Mouse (Mus musculus): Measurements from ENCODE around the gene Olfr295. TPM values are rescaled to one million over a fixed set of nuclear protein-coding genes. Genes with fewer than 3 reads are reported as not detected.

The Olfr295 gene
- polyA plus RNA-seq (2014; fragmentation: Illumina TruSeq; extraction: RNeasy Lipid Tissue Mini Kit (QIAGEN cat#74804); ENCODE audit: insufficient read depth, low read depth, low replicate concordance), result not detected

DNA sequence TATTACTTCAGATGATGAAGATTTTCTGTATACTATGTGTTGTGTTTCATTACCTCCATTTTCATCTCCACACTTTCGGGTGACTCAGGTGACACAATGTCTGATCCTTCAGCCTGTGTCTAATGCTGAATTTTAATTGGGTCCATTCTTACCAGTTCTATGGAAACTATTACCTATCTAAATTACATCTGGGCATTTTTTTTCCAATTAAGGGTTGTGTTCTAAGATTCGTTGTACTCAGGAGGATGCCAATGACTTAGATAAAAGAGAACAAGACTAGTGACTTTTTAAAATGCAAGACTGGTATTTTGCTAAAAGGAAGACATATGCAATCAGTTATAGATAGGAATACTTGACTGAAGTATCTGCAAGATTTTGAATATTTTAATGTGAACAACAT, at the start of gene Olfr295:
TSS of gene Olfr295 (plus strand) at position 301 of the 400 bp plus-strand sequence.

DNA sequence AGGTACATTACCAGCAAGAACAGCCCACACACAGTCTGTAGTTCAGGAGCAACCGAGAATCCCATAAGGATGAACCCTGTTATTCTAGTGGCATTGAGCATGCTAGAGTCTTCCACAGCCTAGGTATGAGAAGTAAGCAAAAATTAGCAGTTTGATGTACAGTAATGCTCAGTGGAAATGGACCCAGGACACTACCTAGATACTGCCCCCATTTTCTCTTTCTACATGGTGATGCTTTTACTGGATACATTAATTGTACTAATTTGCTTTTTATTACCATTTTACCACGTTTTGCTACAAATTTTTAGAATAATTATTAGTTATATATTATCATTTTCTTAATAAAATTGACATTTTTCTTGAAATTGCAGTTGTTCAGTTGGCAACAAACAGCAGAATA, 32.9 kb downstream of the Olfr295 start, which contains the start of gene Olfr294:
TSS of gene Olfr294 (minus strand) at position 101 of the 400 bp plus-strand sequence.

Other genes starting within 250 kb of the Olfr295 start
- not detected for gene Olfr307, start 246.3 kb upstream of the Olfr295 start, polyA plus RNA-seq (2014; fragmentation: Illumina TruSeq; extraction: RNeasy Lipid Tissue Mini Kit (QIAGEN cat#74804); ENCODE audit: insufficient read depth, low read depth, low replicate concordance)
- gene Olfr305, start 216.9 kb upstream of the Olfr295 start, polyA plus RNA-seq (2014; fragmentation: Illumina TruSeq; extraction: RNeasy Lipid Tissue Mini Kit (QIAGEN cat#74804); ENCODE audit: insufficient read depth, low read depth, low replicate concordance), result not detected
- gene Olfr304, start 197.2 kb upstream of the Olfr295 start, polyA plus RNA-seq (2014; fragmentation: Illumina TruSeq; extraction: RNeasy Lipid Tissue Mini Kit (QIAGEN cat#74804); ENCODE audit: insufficient read depth, low read depth, low replicate concordance), result not detected
- not detected for gene Olfr303, start 186.1 kb upstream of the Olfr295 start, polyA plus RNA-seq (2014; fragmentation: Illumina TruSeq; extraction: RNeasy Lipid Tissue Mini Kit (QIAGEN cat#74804); ENCODE audit: insufficient read depth, low read depth, low replicate concordance)
- not detected for gene Olfr301, start 180.0 kb upstream of the Olfr295 start, polyA plus RNA-seq (2014; fragmentation: Illumina TruSeq; extraction: RNeasy Lipid Tissue Mini Kit (QIAGEN cat#74804); ENCODE audit: insufficient read depth, low read depth, low replicate concordance)
- not detected for gene Olfr299, start 123.9 kb upstream of the Olfr295 start, polyA plus RNA-seq (2014; fragmentation: Illumina TruSeq; extraction: RNeasy Lipid Tissue Mini Kit (QIAGEN cat#74804); ENCODE audit: insufficient read depth, low read depth, low replicate concordance)
- not detected for gene Olfr298, start 91.4 kb upstream of the Olfr295 start, polyA plus RNA-seq (2014; fragmentation: Illumina TruSeq; extraction: RNeasy Lipid Tissue Mini Kit (QIAGEN cat#74804); ENCODE audit: insufficient read depth, low read depth, low replicate concordance)
- gene Olfr297, start 63.9 kb upstream of the Olfr295 start, polyA plus RNA-seq (2014; fragmentation: Illumina TruSeq; extraction: RNeasy Lipid Tissue Mini Kit (QIAGEN cat#74804); ENCODE audit: insufficient read depth, low read depth, low replicate concordance), result not detected
- not detected for gene Olfr294, start 32.8 kb downstream of the Olfr295 start, polyA plus RNA-seq (2014; fragmentation: Illumina TruSeq; extraction: RNeasy Lipid Tissue Mini Kit (QIAGEN cat#74804); ENCODE audit: insufficient read depth, low read depth, low replicate concordance)
- gene Olfr293, start 65.2 kb downstream of the Olfr295 start, polyA plus RNA-seq (2014; fragmentation: Illumina TruSeq; extraction: RNeasy Lipid Tissue Mini Kit (QIAGEN cat#74804); ENCODE audit: insufficient read depth, low read depth, low replicate concordance), result not detected
- not detected for gene Olfr292, start 104.5 kb downstream of the Olfr295 start, polyA plus RNA-seq (2014; fragmentation: Illumina TruSeq; extraction: RNeasy Lipid Tissue Mini Kit (QIAGEN cat#74804); ENCODE audit: insufficient read depth, low read depth, low replicate concordance)
- gene Folh1, start 192.1 kb downstream of the Olfr295 start, polyA plus RNA-seq (2014; fragmentation: Illumina TruSeq; extraction: RNeasy Lipid Tissue Mini Kit (QIAGEN cat#74804); ENCODE audit: insufficient read depth, low read depth, low replicate concordance), result 0.66 TPM
- gene Vmn2r77, start 211.2 kb downstream of the Olfr295 start, polyA plus RNA-seq (2014; fragmentation: Illumina TruSeq; extraction: RNeasy Lipid Tissue Mini Kit (QIAGEN cat#74804); ENCODE audit: insufficient read depth, low read depth, low replicate concordance), result not detected

Data from lung, adult 10 weeks (tissue).